Mouse (Mus musculus): Measurements from ENCODE around the gene Fbln7.

Fbln7 gene

DNA sequence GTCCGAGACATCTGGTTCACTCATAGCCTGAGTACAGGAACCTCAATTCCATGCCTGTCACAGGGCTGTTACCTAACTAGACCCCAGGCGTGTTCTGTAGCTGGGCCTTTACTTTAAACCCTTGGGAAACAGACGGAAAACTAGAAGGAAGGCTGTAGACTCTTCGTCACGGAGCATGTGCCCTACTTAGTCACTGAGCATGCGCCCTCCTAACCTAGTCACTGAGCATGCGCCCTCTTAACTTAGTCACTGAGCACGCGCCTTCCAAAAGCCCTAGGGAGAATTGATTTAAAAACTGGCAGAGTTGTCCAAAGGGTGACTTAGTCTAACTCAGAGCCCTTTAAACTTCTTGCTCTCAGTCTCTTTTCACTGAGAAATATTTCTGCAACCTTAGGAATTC lies at the start of gene Fbln7:
Gene Fbln7 (plus strand): TSS at position 346 of the 400 bp plus-strand sequence.
- DNase-seq (ENCODE audit: low read depth, low spot score) = no peak

DNA sequence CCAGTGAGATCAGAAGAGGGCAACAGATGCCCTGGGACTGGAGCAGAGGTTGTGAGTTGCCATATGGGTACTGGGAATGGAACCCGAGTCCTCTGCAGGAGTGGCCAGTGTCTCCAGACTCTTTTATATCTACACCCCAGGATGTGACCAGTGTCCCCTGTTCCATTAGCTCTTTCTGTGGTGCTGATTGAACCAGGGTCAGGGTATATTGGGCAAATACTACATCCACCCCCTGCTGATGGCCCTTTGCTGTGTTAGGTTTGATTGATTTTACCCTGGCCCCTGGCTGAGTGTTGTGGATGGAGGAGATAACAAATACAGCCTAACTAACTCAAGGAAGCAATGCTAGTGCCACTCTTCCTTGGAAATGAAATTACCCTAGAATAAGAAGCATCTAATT lies 46.5 kb upstream of the Fbln7 start:
- no peak for DNase-seq (ENCODE audit: low read depth, low spot score)

DNA sequence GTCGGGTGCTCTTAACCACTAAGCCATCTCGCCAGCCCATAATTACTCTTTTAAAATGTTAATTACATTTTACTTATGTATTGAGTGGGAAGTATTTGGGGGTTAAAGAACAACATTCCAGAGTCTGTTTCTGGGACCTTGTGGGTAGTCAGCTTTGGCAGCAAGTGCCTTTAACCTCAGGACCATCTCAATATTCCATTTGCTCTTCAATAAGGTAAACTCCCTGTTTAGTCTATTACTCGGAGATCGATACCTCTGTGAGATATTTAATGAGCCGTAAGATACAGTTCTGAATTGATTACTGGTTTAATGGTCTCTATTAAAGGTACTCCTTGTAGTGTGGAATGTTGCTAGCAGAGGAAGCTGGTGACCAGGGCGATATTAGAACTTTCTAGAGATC lies 45.9 kb upstream of the Fbln7 start:
- no peak for DNase-seq (ENCODE audit: low read depth, low spot score)

DNA sequence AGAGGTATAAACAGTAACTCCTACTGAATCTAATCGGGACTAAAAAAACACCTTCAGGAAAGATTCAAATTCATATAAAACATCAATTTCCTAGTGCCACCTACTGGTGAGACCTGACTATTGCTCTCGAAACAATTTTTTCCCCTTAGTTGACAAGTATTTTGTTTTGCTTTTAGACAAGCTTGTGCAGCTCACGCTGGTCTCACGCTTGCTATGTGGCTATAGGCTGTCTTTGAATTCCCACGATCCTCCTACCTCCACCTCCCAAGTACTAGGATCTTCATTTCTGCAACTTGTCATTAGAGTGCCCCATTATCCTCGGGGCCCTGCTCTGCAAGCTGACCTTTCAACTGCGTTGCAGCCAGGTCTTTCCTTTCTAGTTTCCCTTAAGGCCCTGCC lies 45.4 kb upstream of the Fbln7 start:
- DNase-seq (ENCODE audit: low read depth, low spot score) = peak; percentile 38

DNA sequence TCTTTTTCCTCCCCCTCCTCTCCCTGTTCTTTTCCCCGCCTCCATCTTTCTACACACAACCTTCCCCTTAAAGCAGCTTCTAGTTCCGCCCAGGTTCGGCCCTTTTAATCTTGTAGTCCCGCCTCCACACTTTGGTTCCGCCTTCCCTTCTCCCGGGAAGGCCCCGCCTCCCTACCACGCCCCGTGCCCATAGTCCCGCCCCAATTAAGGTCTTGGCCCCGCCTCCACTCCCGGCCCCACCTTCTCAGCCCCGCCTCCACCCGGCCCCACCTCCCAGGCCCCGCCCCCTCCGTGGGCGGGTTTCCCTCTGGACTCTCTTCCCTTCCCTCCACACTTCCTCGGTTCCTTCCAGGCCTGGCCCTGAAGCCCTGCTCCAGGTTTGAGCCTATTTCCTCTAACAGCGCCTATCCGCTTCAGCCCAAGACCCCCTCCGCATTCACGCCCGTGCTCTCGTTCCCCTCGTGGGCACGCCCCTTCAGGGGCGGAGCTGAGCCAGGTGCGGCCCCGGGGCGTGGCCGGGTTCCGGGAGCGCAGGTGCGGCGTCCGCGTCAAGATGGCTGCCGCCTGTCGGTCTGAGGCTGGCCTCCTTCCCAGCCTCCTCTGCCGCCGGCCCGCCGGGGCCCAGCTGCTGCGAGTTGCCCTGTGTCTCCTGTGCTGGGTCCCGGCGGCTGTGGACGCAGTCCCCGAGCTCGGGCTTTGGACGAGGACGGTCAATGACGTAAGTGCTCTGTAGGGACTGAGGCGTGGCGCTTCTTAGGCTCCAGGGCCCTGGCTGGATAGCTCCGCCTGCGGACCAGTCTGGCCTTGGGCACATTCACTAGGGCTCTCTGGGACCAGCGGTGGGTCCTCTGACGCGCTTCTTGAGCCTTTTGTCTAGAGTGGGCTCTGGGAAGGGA lies 44.7 kb upstream of the Fbln7 start, which contains the start of gene Tmem87b:
Gene Tmem87b (plus strand): TSS at position 333 of the 896 bp plus-strand sequence.
- peak; percentile 94 for DNase-seq (ENCODE audit: low read depth, low spot score)

DNA sequence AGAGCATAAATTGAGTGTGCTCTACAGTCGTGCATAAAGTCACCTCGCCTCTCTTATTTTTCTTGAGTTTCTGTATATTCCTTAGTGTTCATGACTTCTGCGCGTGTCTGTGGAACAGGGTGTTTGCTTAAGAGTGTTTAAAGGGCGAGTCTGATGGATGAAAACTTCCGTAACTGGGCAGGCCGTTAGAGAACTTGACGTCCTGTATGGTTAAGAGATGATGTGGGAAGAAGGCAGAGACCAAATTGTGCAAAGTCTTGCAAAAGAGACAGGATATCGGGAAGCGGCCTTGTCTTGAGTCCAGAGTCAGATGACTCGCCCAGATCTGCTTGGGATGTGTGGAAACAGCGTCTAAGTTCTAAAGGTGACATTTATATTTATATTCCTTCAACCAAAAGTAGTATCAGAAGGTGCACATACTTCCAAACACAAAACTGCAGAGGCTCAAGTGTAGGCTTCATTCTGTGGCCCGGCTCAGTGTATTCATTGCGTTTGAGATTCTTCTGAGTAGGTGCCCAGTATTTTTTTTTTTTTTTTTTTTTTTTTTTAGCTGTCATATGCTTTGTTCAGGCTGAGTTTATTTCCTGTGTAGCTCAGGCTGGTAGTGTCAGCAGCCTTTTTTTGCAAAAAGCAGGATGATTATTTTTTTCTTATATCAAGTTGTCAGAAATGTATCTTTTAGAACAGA lies 43.7 kb upstream of the Fbln7 start:
- no peak for DNase-seq (ENCODE audit: low read depth, low spot score)

DNA sequence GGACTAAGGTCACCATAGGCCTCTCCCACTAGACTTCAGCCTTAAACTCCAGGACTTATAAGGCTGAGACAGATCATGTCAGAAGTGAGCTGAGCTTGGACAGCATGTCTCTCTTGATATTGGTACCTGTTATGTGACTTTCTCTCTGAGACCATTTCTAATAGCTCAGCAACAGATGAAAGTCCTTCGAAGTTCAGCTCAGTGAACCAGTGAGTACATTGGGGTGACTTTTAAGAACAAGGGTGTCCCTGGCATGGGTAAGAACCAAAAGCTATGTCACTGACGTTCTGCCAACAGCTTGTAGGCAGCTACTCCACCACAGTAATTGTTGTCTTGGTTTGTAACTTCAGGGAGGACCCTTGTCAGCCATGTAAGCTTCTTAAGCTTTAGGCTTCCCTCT lies 42.1 kb upstream of the Fbln7 start:
- no peak for DNase-seq (ENCODE audit: low read depth, low spot score)

DNA sequence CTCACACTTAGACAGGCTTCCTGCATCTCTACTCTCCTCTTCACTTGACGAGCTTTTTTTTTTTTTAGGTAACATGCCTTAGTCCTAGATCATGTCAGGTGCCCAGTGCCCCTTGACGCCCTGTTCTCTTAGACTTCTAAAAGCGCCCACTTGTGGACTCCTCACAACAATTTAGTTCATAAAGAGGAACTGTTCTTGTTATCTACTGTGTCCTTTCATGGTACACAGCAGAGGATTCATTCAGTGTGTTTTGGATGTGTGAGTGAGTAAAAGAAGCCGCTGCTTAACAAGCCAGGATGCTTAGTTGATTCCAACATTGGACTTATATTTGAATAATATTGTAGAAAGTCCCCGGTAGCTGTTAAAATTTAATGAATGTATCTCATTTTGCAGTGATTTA lies 38.9 kb upstream of the Fbln7 start:
- no peak for DNase-seq (ENCODE audit: low read depth, low spot score)

DNA sequence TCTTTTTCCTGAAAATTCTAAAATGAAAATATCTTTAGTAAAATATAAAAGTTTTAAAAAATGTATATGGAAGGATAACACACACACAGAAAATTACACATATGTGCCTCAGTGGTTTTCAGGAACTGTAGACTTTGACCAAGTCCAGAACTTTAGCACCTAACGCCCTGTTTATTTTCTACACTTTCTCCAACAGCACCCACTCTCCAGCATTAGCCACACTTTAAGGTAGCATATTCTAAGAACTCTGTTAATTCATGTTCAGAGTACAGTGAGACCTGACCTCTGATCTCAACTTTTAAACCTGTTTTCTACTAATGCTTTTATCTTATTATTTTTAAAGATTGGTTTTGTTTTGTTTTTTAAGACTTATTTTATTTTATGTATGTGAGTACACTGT lies 35.0 kb upstream of the Fbln7 start:
- no peak for DNase-seq (ENCODE audit: low read depth, low spot score)

DNA sequence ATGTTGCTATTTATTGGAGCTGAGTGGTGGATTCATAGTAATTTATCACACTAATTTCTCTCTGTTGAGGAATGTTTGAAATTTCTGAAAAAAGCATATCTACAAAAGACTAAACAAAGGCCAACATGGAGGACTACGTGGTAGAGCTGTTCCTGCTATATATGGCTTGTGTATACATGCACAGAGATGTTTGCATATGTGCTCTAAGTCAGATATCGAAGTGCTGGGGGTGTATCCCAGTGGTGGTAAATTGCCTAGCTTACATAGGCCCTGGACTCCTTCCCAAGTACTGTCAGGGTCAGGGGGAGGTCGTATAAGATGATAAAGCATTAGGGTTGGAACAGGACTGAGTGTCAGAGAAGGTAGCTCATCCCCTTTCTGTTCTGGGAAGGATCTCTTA lies 30.2 kb upstream of the Fbln7 start:
- no peak for DNase-seq (ENCODE audit: low read depth, low spot score)

DNA sequence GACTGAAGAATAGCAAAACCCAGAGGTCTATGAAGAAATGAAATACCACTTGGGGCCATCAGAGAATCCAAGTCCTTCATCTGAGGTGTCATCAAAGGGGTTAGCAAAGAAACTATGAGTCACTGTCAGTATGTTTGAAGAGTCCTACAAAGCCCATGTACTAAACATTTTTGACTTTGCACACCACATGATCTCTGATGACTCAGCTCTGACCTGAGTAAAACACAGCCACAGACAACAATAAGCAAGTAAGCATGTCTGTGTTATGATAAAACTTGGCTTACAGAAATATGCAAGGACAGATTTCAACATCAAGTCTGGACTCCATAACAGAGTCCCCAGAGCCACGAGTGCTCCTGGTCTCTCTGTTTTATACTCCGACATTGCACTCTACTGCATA lies 29.7 kb upstream of the Fbln7 start:
- DNase-seq (ENCODE audit: low read depth, low spot score) = no peak

DNA sequence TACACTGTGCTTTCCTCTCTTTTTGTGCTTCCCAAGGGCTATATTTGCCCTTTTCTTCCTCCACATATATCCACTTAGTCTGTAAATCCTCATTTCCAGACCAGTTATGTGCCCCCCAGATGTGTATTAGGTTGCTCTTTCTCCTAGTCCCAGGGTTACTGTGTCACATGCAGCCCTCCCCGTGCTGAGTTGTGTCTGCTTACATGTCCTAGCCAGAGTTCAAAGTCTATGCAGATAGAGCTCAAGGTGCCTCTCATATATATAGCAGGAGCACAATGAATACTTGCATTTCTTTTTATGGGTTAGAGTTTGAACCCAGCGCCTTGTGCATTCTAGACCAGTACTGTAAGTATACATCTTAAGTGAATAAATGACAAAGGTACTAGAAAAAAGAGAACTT lies 29.3 kb upstream of the Fbln7 start:
- no peak for DNase-seq (ENCODE audit: low read depth, low spot score)

DNA sequence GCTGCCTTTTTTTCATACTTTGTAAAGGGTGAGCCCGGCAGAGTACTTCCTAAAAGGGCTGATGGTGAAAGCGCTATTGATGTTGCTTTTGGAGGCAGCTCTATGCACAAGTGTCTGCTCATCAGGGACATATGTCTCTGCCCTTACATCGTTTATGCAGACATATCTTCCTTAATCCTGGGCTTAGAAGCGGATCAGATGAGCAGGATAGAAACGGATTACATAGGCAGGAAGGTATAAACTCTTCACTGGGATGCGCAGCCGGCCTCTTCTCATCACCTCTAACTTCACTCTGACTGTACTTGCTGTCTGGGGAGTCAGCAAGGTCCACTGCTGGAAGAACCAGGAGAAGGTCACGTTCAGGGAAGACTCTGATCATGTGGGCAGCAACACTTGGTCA lies 25.2 kb upstream of the Fbln7 start:
- peak; percentile 51 for DNase-seq (ENCODE audit: low read depth, low spot score)

DNA sequence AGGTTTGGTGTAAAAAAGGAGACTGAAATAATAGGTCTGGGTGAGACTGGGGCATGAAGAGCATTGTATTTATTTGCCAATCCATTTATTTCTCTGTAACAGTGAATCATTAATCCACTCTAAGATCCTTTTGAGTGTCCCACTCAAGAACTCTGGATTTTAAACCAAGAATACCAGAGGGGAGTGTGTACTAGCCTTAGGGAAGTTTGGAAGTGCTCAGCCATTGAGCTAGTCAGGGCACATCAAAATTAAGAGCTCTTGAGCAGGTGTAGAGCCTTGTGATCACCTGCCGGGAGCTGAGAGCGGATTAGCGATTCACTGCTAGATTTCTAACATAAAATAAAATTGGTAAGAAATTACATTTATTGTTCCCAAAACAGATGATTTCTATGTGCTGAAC lies 24.2 kb upstream of the Fbln7 start:
- DNase-seq (ENCODE audit: low read depth, low spot score) = no peak

DNA sequence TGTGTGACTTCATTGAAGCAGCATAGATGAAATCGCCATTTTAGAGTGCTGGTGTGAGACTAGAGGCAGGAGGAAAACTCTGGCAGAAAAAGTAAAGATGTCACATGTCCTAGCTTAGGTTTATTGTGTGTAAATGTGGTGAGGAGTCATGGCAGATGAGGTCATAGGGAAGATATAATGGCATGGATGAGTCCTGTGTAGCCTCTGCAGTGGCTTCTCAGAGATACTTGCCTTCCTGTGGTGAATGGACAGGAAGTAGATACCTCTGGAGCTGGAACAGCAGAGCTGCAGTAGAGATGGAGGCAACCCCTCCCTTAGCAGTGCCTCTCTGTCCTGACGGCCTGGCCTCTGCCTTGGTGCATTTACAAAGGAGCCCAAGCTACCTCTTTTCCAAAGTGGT lies 23.3 kb upstream of the Fbln7 start:
- DNase-seq (ENCODE audit: low read depth, low spot score) = no peak

DNA sequence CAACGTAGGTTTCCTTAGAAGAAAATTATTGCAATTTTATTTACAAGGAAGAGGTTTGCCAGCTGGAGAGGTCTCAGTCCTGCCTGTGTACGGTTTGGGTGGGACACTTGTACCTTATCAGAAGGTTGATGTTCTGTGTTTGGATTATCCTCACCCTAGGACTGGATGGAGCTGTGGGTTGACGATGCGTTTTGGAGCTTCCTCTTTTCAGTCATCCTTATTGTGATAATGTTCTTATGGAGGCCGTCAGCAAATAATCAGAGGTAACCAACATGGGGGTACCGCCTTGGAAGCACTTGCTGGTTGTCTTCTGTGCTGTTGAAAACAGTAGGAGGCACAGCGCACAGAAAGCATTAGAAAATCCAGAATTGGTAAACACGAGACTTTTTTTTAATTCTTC lies 20.3 kb upstream of the Fbln7 start:
- DNase-seq (ENCODE audit: low read depth, low spot score) = no peak

DNA sequence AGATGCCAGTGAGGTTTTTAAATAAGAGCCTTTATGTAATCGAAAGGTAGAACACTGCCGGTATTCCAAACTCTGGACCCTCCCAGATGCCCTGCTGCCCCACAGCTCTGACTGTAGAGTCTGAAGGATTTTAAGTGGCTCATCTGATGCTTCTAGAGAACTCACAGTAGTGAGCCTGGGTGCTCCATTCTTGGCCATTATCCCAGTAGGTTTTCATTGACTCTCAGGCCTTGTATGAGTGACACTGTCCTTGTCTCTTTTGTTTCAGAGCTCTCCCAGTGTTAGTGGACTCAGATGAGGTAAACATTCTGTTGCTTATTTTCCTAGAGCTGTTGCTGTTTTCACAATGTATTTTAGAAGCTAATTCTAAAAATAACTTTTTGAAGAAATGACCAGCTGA lies 12.7 kb upstream of the Fbln7 start:
- no peak for DNase-seq (ENCODE audit: low read depth, low spot score)

DNA sequence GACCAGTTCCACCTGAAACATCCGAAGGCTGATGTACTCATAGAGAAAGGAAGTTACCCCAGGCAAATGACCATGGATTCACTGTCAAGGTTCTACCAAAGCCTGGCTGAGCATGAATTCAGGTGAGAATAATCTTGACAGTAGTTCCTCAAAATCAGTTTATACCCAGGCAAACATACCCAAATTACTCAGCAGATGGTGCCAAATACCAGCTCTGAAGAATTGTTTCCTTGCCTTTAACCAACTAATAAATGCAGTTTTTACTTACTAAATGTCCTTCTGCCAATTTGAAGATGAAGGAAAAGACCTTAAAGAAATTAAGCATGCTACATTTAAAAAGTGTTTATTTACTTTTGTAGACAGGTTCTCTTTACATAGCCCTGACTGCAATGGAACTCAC lies 6.1 kb upstream of the Fbln7 start:
- DNase-seq (ENCODE audit: low read depth, low spot score) = no peak

DNA sequence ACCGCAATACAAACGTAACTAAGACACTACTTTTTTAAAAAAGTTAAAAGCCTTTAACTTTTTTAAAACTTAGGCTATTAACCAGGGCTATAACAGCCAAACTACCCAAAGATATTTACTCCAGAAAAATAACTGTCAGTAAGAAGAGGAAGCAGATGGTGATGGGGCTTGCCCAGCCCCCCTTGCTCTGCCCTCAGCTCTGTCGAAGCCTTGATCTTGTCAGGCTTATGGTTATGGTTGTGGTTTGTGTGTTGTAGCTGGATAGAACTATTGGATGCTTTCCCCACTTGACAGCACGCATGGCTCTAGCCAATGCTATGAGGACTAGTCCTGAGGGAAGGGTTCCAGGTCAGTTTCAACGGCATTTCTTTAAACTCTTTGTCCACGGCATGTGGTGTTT lies 3.8 kb upstream of the Fbln7 start:
- DNase-seq (ENCODE audit: low read depth, low spot score) = no peak

DNA sequence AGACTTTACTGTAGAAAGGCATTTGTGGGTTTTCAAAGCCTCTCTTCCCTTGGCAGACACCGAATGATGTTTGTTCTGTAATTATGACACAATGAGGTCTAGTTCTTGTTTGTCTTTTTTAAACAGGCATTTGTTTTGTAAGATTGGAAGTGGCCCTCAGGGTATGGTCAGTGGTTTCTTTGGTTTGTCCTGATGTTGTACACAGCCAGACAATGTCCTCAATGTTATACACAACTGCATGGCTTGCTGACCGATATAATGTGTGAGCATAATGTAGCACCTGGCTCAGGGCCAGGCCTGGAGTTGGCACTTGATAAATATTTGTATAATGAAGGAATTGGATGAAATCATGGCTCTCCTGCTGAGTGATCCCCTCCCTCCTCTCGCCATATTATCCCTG lies 2.9 kb upstream of the Fbln7 start:
- no peak for DNase-seq (ENCODE audit: low read depth, low spot score)

DNA sequence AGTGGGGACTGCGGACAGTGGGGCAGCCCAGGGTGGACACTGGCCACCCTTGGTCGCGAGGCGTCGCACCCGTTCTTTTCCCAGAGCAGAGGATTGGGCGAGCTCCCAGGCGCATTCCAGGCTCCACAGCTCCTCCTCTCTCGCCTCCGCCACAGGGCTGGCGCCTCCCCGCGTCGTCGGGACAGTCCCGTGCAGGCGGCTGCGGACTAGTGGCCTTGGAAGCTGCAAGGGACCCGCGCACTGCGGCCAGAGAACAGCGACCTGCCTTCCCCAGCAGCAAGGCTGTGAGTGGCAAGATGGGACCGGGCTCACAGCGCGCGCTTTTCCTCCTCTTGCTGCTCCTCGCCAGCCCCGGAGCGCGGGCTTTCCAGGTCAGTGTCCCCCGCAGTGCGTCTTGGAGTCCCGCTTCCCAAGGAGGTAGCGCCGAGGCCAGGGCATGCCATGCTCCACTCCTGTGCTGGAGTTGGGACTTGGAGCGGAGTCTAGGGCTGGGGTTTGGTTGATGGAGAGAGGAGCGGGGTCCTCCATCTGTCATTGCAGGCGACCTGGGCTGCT lies 1.1 kb downstream of the Fbln7 start:
- DNase-seq (ENCODE audit: low read depth, low spot score) = peak; percentile 21

DNA sequence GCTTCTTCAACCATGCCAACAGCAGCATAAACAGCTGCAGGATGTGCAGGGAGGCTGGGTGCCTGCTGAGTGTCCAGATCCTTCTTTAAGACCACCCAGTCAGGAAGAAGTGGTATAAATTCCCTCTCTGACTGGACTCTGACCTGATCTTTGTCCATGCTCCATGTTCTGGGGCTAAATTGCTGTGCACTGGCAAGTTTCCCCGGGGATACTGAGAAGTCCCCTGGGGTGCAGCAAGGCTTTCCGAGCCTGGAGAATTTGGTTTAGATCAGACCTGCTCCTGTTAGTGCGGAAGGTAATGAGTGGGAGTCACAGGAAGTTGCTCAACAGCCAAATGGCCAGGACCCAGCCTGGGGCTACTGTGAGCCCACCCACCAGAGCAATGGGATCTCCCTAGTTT lies 2.3 kb downstream of the Fbln7 start:
- no peak for DNase-seq (ENCODE audit: low read depth, low spot score)

DNA sequence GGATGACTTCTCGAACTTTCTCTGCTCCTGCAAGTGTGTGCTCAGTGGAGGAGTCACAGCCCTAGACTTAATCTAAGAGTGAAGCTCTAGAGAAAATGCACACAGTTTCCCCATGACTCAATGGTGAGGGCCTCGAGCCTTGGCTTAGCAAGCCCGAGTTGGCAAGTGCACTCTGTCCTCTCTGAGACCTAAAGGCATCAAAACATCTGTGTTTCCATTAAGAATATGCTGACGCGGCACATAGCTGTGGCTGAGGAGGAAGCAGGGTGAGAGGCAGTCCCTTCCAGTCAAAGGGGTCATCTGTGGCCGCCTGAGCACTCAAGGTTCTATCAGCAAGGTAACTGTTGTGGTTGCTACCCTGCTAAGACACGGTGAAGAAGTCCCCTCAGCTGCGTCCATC lies 8.9 kb downstream of the Fbln7 start:
- no peak for DNase-seq (ENCODE audit: low read depth, low spot score)

Measured in retina, postnatal 7 days (tissue).